In genomic region chr1:132155737-132156136, GRCm38 (mm10) we compare ENCODE assay signal across 8 mouse cellular contexts. TPM values are rescaled to one million over a fixed set of nuclear protein-coding genes. Genes with fewer than 3 reads are reported as not detected.
DNase-seq lines count a peak whose midpoint lies in the region; ATAC-seq lines count a peak whose summit lies in the region.

No protein-coding gene starts in this region.

- WGBS in midbrain, embryonic 12.5 days = 16% methylated on average over 6 of the region's 6 CpGs
- 9% methylated on average over 6 of the region's 6 CpGs for WGBS in midbrain, embryonic 16.5 days
- 12% methylated on average over 6 of the region's 6 CpGs for WGBS in intestine, embryonic 16.5 days
- WGBS in midbrain, embryonic 14.5 days = 10% methylated on average over 6 of the region's 6 CpGs

- H3K27ac ChIP-seq in midbrain, embryonic 12.5 days (replicated peaks) = no peak overlapping the region
- H3K27ac ChIP-seq in midbrain, embryonic 16.5 days (ENCODE audit: low read length) = no peak overlapping the region
- H3K27ac ChIP-seq in intestine, embryonic 16.5 days (ENCODE audit: low read length) = no peak overlapping the region
- no peak overlapping the region for H3K27ac ChIP-seq in midbrain, embryonic 14.5 days (replicated peaks; ENCODE audit: low read depth, low read length)

- H3K9ac ChIP-seq in midbrain, embryonic 12.5 days (replicated peaks) = no peak overlapping the region
- no peak overlapping the region for H3K9ac ChIP-seq in midbrain, embryonic 16.5 days (ENCODE audit: low read depth, low read length)
- no peak overlapping the region for H3K9ac ChIP-seq in intestine, embryonic 16.5 days (ENCODE audit: low read depth, low read length)
- no peak overlapping the region for H3K9ac ChIP-seq in midbrain, embryonic 14.5 days (replicated peaks; ENCODE audit: low read length)

- no peak overlapping the region for H3K4me2 ChIP-seq in midbrain, embryonic 12.5 days (replicated peaks)
- H3K4me2 ChIP-seq in midbrain, embryonic 16.5 days (ENCODE audit: low read length) = no peak overlapping the region
- H3K4me2 ChIP-seq in intestine, embryonic 16.5 days (ENCODE audit: low read depth, low read length) = no peak overlapping the region
- no peak overlapping the region for H3K4me2 ChIP-seq in midbrain, embryonic 14.5 days (ENCODE audit: low read length)

- ATAC-seq in midbrain, embryonic 12.5 days (ENCODE audit: low FRiP score, low read depth) = 0 out of 2 replicates have a peak, but pooled peaks have one; percentile 38
- no peak for ATAC-seq in midbrain, embryonic 16.5 days
- ATAC-seq in intestine, embryonic 16.5 days = 0 out of 2 replicates have a peak, but pooled peaks have one; percentile 14
- no peak; the same call in 1 of the 2 replicates for ATAC-seq in midbrain, embryonic 14.5 days (ENCODE audit: low FRiP score, low TSS enrichment)

- H3K36me3 ChIP-seq in midbrain, embryonic 12.5 days = no peaks in the 10 kb centered on the region
- H3K36me3 ChIP-seq in midbrain, embryonic 16.5 days (ENCODE audit: control insufficient read depth, insufficient read depth, low read length) = no peaks in the 10 kb centered on the region
- no peaks in the 10 kb centered on the region for H3K36me3 ChIP-seq in intestine, embryonic 16.5 days (ENCODE audit: control insufficient read depth, insufficient read depth, low read length)
- no peaks in the 10 kb centered on the region for H3K36me3 ChIP-seq in midbrain, embryonic 14.5 days (ENCODE audit: control insufficient read depth, insufficient read depth, low read length)

- H3K9me3 ChIP-seq in midbrain, embryonic 12.5 days = no peaks in the 10 kb centered on the region
- H3K9me3 ChIP-seq in midbrain, embryonic 16.5 days (replicated peaks; ENCODE audit: control insufficient read depth, low read length, poor library complexity, severe bottlenecking) = no peaks in the 10 kb centered on the region
- H3K9me3 ChIP-seq in intestine, embryonic 16.5 days (ENCODE audit: control insufficient read depth, low read length) = no peaks in the 10 kb centered on the region
- no peaks in the 10 kb centered on the region for H3K9me3 ChIP-seq in midbrain, embryonic 14.5 days (ENCODE audit: control insufficient read depth, low read length)

- DNase-seq in cerebellum, adult 11-12 months = peak; percentile 70
- DNase-seq in frontal cortex, postnatal 10 days (ENCODE audit: low spot score in 2 of 2) = peak; percentile 50 to 71
- peak; percentile 81 to 85 for DNase-seq in left cerebral cortex, postnatal 25 days (ENCODE audit: low spot score in 2 of 2)
- DNase-seq in midbrain, embryonic 14.5 days = peak; percentile 92
- peak; percentile 69 to 91 for DNase-seq in spleen, postnatal 4 days (ENCODE audit: low spot score in 2 of 2)

- intact Hi-C loops in left cerebral cortex, postnatal 25 days (cut with DNase I) = loop anchor here (1.0 to 5.0 kb wide), 4 partner anchors 34 to 201 kb away; no protein-coding TSS in a partner anchor

- H3K27me3 ChIP-seq in midbrain, embryonic 12.5 days = peaks cover 40% of the 10 kb centered on the region
- H3K27me3 ChIP-seq in midbrain, embryonic 16.5 days (ENCODE audit: control insufficient read depth, insufficient read depth, low read depth, low read length) = no peaks in the 10 kb centered on the region
- no peaks in the 10 kb centered on the region; the same call in 1 of the 2 replicates for H3K27me3 ChIP-seq in intestine, embryonic 16.5 days (replicated peaks; ENCODE audit: control insufficient read depth, insufficient read depth, low read length)
- no peaks in the 10 kb centered on the region for H3K27me3 ChIP-seq in midbrain, embryonic 14.5 days (ENCODE audit: control insufficient read depth, insufficient read depth, low read length)

- no peak overlapping the region for H3K4me3 ChIP-seq in midbrain, embryonic 12.5 days
- no peak overlapping the region for H3K4me3 ChIP-seq in midbrain, embryonic 16.5 days (ENCODE audit: low read depth, low read length)
- no peak overlapping the region for H3K4me3 ChIP-seq in intestine, embryonic 16.5 days (ENCODE audit: low read length)
- no peak overlapping the region for H3K4me3 ChIP-seq in midbrain, embryonic 14.5 days (replicated peaks; ENCODE audit: low read depth, low read length)

- peaks cover 32% of the 10 kb centered on the region for H3K4me1 ChIP-seq in midbrain, embryonic 12.5 days
- peaks cover 25% of the 10 kb centered on the region for H3K4me1 ChIP-seq in midbrain, embryonic 16.5 days (ENCODE audit: control insufficient read depth, insufficient read depth, low read length)
- peaks cover 19% of the 10 kb centered on the region for H3K4me1 ChIP-seq in intestine, embryonic 16.5 days (ENCODE audit: control insufficient read depth, insufficient read depth, low read length)
- H3K4me1 ChIP-seq in midbrain, embryonic 14.5 days (ENCODE audit: control insufficient read depth, insufficient read depth, low read length) = peaks cover 27% of the 10 kb centered on the region

RNA-seq across cellular contexts. Expression of gene Cdk18, which starts 16.3 kb away (rescaled TPM):
- 0.56 and 1.6 TPM in 2 replicates for polyA plus RNA-seq in midbrain, embryonic 12.5 days (2016; fragmentation: Nextera tagmentation; extraction: Ambion mirVana)
- polyA plus RNA-seq in midbrain, embryonic 16.5 days (2015; fragmentation: Nextera tagmentation; extraction: Ambion mirVana) = 1.7 and 2.4 TPM in 2 replicates
- 16.9 and 20.2 TPM in 2 replicates for polyA plus RNA-seq in intestine, embryonic 16.5 days (2015; fragmentation: Nextera tagmentation; extraction: Ambion mirVana)
- total RNA-seq in left cerebral cortex, postnatal 25 days (2021) = 10 to 100 TPM; 26.9 to 28.7 TPM
- 0.63 and 1.1 TPM in 2 replicates for polyA plus RNA-seq in midbrain, embryonic 14.5 days (2014; fragmentation: Nextera tagmentation; extraction: Ambion mirVana)

RNA-seq across cellular contexts. Expression of gene Lemd1, which starts 35.5 kb away (rescaled TPM):
- 13.4 and 15.6 TPM in 2 replicates for polyA plus RNA-seq in midbrain, embryonic 12.5 days (2016; fragmentation: Nextera tagmentation; extraction: Ambion mirVana)
- polyA plus RNA-seq in midbrain, embryonic 16.5 days (2015; fragmentation: Nextera tagmentation; extraction: Ambion mirVana) = 16.2 and 18.0 TPM in 2 replicates
- not detected in 2 replicates for polyA plus RNA-seq in intestine, embryonic 16.5 days (2015; fragmentation: Nextera tagmentation; extraction: Ambion mirVana)
- 1 to 10 TPM; 4.2 to 7.3 TPM for total RNA-seq in left cerebral cortex, postnatal 25 days (2021)
- polyA plus RNA-seq in midbrain, embryonic 14.5 days (2014; fragmentation: Nextera tagmentation; extraction: Ambion mirVana) = 21.2 and 23.2 TPM in 2 replicates

RNA-seq across cellular contexts. Expression of gene AC124108.1, which starts 35.5 kb away (rescaled TPM):
- polyA plus RNA-seq in midbrain, embryonic 12.5 days (2016; fragmentation: Nextera tagmentation; extraction: Ambion mirVana) = 6.1 and 7.9 TPM in 2 replicates
- 2.8 and 4.0 TPM in 2 replicates for polyA plus RNA-seq in midbrain, embryonic 16.5 days (2015; fragmentation: Nextera tagmentation; extraction: Ambion mirVana)
- polyA plus RNA-seq in intestine, embryonic 16.5 days (2015; fragmentation: Nextera tagmentation; extraction: Ambion mirVana) = 0.04 and 0.07 TPM in 2 replicates
- total RNA-seq in left cerebral cortex, postnatal 25 days (2021) = 1 to 10 TPM; 4.7 to 5.8 TPM
- polyA plus RNA-seq in midbrain, embryonic 14.5 days (2014; fragmentation: Nextera tagmentation; extraction: Ambion mirVana) = 4.4 and 4.5 TPM in 2 replicates

Comparison
In these comparisons a context has a peak if more than half of its experiments do, and no peak if none do; other contexts are left out.
1. ATAC-seq: peak in midbrain, embryonic 12.5 days (single experiment) and intestine, embryonic 16.5 days (single experiment); none in midbrain, embryonic 16.5 days (single experiment) and midbrain, embryonic 14.5 days (single experiment).
2. RNA of gene Lemd1, which starts 35.5 kb away (polyA plus RNA-seq): 21.2 to 23.2 TPM in midbrain, embryonic 14.5 days, 16.2 to 18.0 TPM in midbrain, embryonic 16.5 days and 13.4 to 15.6 TPM in midbrain, embryonic 12.5 days; not detected in intestine, embryonic 16.5 days; every median in the first group is over 10 times any median in the second.
3. Peak in every context shown above with its lines, with median percentiles within 50 percentile points of each other: DNase-seq.